Mouse (Mus musculus) cortical plate, adult 2 months (tissue): ENCODE data around the gene Hexa.

Source experiments
- CTCF ChIP-seq: fragments of 200-500 bp; IDR thresholded peaks from 2 replicates; pipeline ENCODE4 v1.5.1; 2011; ENCODE audit warnings: mild to moderate bottlenecking, control low read depth, low read length; ENCODE audit not compliant: insufficient read depth; ENCODE audit errors: extremely low read depth
- POLR2A ChIP-seq: fragments of 200-500 bp; IDR thresholded peaks from 2 replicates; pipeline ENCODE4 v1.6.1; 2011; ENCODE audit warnings: mild to moderate bottlenecking, low read length, control low read depth; ENCODE audit not compliant: insufficient read depth; ENCODE audit errors: extremely low read depth

DNA sequence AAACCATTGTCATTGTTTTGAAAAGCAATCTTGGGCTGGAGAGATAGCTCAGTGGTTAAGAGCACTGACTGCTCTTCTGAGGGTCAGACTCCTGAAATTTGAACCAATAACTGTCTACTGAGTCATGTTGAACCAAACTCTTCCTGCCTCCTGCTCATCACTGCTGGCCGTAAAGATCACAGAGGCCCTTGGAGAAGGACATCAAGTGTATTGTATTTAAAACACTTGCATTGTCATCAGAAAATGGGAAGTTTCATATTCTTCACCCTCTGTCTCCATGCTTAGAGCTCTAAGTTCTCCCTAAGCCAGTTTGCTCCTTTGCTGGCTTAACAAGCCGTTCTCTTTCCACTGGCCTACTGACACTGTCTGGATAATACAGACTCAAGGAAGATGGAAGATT, 11.1 kb upstream of the Hexa start:
- no peak for TF ChIP-seq CTCF
- TF ChIP-seq POLR2A: no peak
